Mouse (Mus musculus): ENCODE results near the gene Scnm1. TPM values are rescaled to one million over a fixed set of nuclear protein-coding genes. Genes with fewer than 3 reads are reported as not detected.

The Scnm1 gene
- 10 to 100 TPM; 33.9 to 34.2 TPM for total RNA-seq (2021)

GRCm38 (mm10) chr3:95133680-95134101 lies at the start of gene Scnm1, which contains the start of gene Lysmd1:
TSS of gene Scnm1 (minus strand) at chr3:95134011.
TSS of gene Lysmd1 (plus strand) at chr3:95134088.
- DNase-seq, result peak; percentile 87

GRCm38 (mm10) chr3:95181841-95182240 lies 48.0 kb upstream of the Scnm1 start:
- DNase-seq, result no peak

- no peak for DNase-seq
Measured at GRCm38 (mm10) chr3:95179890-95180289, 46.1 kb upstream of the Scnm1 start.

- no peak for DNase-seq
Measured at GRCm38 (mm10) chr3:95178948-95179347, 45.1 kb upstream of the Scnm1 start.

GRCm38 (mm10) chr3:95177583-95177982 lies 43.8 kb upstream of the Scnm1 start:
- DNase-seq, result no peak

- DNase-seq, result no peak
Measured at GRCm38 (mm10) chr3:95176500-95176899, 42.7 kb upstream of the Scnm1 start.

- peak; percentile 95 for DNase-seq
Measured at GRCm38 (mm10) chr3:95174011-95174592, 40.3 kb upstream of the Scnm1 start.

GRCm38 (mm10) chr3:95173256-95173949 lies 39.6 kb upstream of the Scnm1 start:
- peak; percentile 45 for DNase-seq

GRCm38 (mm10) chr3:95172526-95173255 lies 38.9 kb upstream of the Scnm1 start:
- DNase-seq, result peak; percentile 21

- DNase-seq, result no peak
Measured at GRCm38 (mm10) chr3:95171105-95171504, 37.3 kb upstream of the Scnm1 start.

- no peak for DNase-seq
Measured at GRCm38 (mm10) chr3:95169996-95170395, 36.2 kb upstream of the Scnm1 start.

GRCm38 (mm10) chr3:95164840-95165239 lies 31.0 kb upstream of the Scnm1 start:
- no peak for DNase-seq

GRCm38 (mm10) chr3:95164256-95164550 lies 30.4 kb upstream of the Scnm1 start:
- no peak for DNase-seq

- no peak for DNase-seq
Measured at GRCm38 (mm10) chr3:95163419-95164255, 29.8 kb upstream of the Scnm1 start.

GRCm38 (mm10) chr3:95162345-95162628 lies 28.5 kb upstream of the Scnm1 start:
- DNase-seq, result no peak

GRCm38 (mm10) chr3:95161618-95162344 lies 28.0 kb upstream of the Scnm1 start:
- peak; percentile 25 for DNase-seq

GRCm38 (mm10) chr3:95161041-95161551 lies 27.3 kb upstream of the Scnm1 start:
- DNase-seq, result peak; percentile 31

- DNase-seq, result peak; percentile 91
Measured at GRCm38 (mm10) chr3:95159987-95160963, 26.5 kb upstream of the Scnm1 start, which contains the start of gene Sema6c. TSS of gene Sema6c (plus strand) at chr3:95160457.

GRCm38 (mm10) chr3:95159511-95159986 lies 25.7 kb upstream of the Scnm1 start:
- DNase-seq, result no peak

GRCm38 (mm10) chr3:95153874-95154273 lies 20.1 kb upstream of the Scnm1 start:
- peak; percentile 44 for DNase-seq

Measured in heart, postnatal 4 days (tissue).